Mouse (Mus musculus) kidney, embryonic 16.5 days (tissue): ENCODE measurements at regions not wholly inside any gene's neighbourhood (a gene's known extent, or its start where the extent isn't known, plus 50 kb on each side); places are given as distances from the start of the nearest gene placed in this dataset.
A peak's percentile ranks its signal among the peaks of the same experiment; 100 is the strongest.

Experiments
- ATAC-seq: fragments of 200-750 bp; cut with Nextera tagmentation; 2 replicates; pipeline ENCODE4 v1.8.0; 2017; ENCODE audit warnings: moderate TSS enrichment; ENCODE audit not compliant: low FRiP score, low TSS enrichment
- H3K27ac ChIP-seq: fragments of 300-500 bp; sonication (generic); 2 replicates; pipeline ENCODE4 v1.5.1; 2014; ENCODE audit warnings: low read length
- H3K27me3 ChIP-seq: fragments of 300-500 bp; sonication (generic); 2 replicates; pipeline ENCODE4 v1.6.1; 2014; ENCODE audit warnings: low read length, control low read depth, mixed read lengths; ENCODE audit not compliant: insufficient read depth
- H3K36me3 ChIP-seq: fragments of 300-500 bp; sonication (generic); 2 replicates; pipeline ENCODE4 v1.6.1; 2014; ENCODE audit warnings: low read length, control low read depth, mixed read lengths; ENCODE audit not compliant: insufficient read depth
- H3K4me1 ChIP-seq: fragments of 300-500 bp; sonication (generic); 2 replicates; pipeline ENCODE4 v1.6.1; 2014; ENCODE audit warnings: low read length, control low read depth, mixed read lengths; ENCODE audit not compliant: insufficient read depth
- H3K4me2 ChIP-seq: fragments of 300-500 bp; sonication (generic); replicated peaks from 2 replicates; pipeline ENCODE4 v1.6.1; 2014; ENCODE audit warnings: low read depth, low read length
- H3K4me3 ChIP-seq: fragments of 300-500 bp; sonication (generic); 2 replicates; pipeline ENCODE4 v1.5.1; 2014; ENCODE audit warnings: mild to moderate bottlenecking, low read length
- H3K9ac ChIP-seq: fragments of 300-500 bp; sonication (generic); replicated peaks from 2 replicates; pipeline ENCODE4 v1.6.1; 2014; ENCODE audit warnings: low read length
- H3K9me3 ChIP-seq: fragments of 300-500 bp; sonication (generic); 2 replicates; pipeline ENCODE4 v1.6.1; 2016; ENCODE audit warnings: low read length, control low read depth
- WGBS: fragments of 180-500 bp; shearing (Covaris S2); extraction: QIAGEN DNeasy Blood & Tissue Kit; methylation state at CpG from one replicate; pipeline ENCODE4 v1.1.7; 2014; 5-methylcytosine and 5-hydroxymethylcytosine counted together

- WGBS = 31% methylated on average over 7 of the region's 7 CpGs
- no peak for ATAC-seq
- H3K9me3 ChIP-seq = no peaks in the 10 kb centered on the region
- peaks cover 3% of the 10 kb centered on the region; the same call in 1 of the 2 replicates for H3K4me1 ChIP-seq
- H3K4me3 ChIP-seq = no peak overlapping the region
- no peaks in the 10 kb centered on the region for H3K36me3 ChIP-seq
- no peak overlapping the region for H3K27ac ChIP-seq
- no peak overlapping the region for H3K9ac ChIP-seq
- H3K4me2 ChIP-seq = no peak overlapping the region
- no peaks in the 10 kb centered on the region for H3K27me3 ChIP-seq
These were observed 460.3 kb upstream of the Cdh4 start for GRCm38 (mm10) chr2:178981736-178982502.

- no peak overlapping the region for H3K4me2 ChIP-seq
- ATAC-seq = no peak
- no peaks in the 10 kb centered on the region for H3K36me3 ChIP-seq
- H3K4me3 ChIP-seq = no peak overlapping the region
- WGBS = 94% methylated on average over 8 of the region's 8 CpGs
- H3K9me3 ChIP-seq = no peaks in the 10 kb centered on the region
- no peaks in the 10 kb centered on the region for H3K27me3 ChIP-seq
- H3K9ac ChIP-seq = no peak overlapping the region
- H3K4me1 ChIP-seq = peaks cover 3% of the 10 kb centered on the region; the same call in 1 of the 2 replicates
- H3K27ac ChIP-seq = no peak overlapping the region
These were observed 458.4 kb upstream of the Cdh4 start for GRCm38 (mm10) chr2:178983801-178984200.

DNA sequence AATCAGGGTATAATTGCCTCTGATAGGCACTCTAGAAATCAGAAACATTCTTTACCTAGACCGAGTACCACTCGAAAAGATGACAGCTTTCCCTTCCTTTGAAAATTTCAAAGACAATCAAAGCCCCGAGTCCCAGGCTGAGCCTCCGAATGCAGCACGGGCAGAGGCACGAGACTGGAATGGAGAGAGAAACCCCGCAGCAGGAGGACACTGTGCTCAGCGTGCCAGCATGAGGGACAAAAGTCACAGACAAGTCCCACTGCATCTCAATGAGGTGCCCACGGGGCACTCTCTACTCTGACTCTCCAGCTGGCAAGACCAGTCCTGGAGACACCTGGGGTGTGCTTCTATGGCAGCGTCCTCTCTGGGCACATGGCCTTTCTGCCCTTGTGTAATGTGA, 454.3 kb upstream of the Cdh4 start:
- H3K9me3 ChIP-seq = no peaks in the 10 kb centered on the region
- peaks cover 3% of the 10 kb centered on the region; the same call in 1 of the 2 replicates for H3K4me1 ChIP-seq
- no peaks in the 10 kb centered on the region for H3K27me3 ChIP-seq
- WGBS = 75% methylated on average over 10 of the region's 10 CpGs
- no peak overlapping the region for H3K27ac ChIP-seq
- ATAC-seq = no peak
- H3K9ac ChIP-seq = no peak overlapping the region
- no peak overlapping the region for H3K4me3 ChIP-seq
- H3K36me3 ChIP-seq = no peaks in the 10 kb centered on the region
- H3K4me2 ChIP-seq = no peak overlapping the region

DNA sequence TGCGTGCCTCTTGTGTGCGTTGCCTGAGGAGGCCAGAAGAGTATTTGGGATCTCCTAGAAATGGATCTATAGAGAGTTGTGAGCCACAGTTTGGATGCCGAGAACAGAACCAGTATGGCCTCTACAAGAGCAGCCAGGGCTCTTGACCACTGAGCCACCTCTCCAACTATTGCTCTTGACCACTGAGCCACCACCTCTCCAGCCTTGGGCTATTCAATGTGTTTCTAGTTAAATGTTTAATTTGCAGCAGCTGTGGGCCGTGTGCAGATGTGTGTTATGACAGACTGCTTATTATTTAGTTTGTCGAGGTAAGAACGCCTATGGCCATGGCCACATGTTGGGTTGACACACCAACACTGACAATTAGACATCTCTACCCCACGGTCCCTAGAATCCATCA, 452.9 kb upstream of the Cdh4 start:
- H3K4me1 ChIP-seq = peaks cover 3% of the 10 kb centered on the region; the same call in 1 of the 2 replicates
- WGBS = 92% methylated on average over 7 of the region's 7 CpGs

GRCm38 (mm10) chr2:178989784-178990183, 452.4 kb upstream of the Cdh4 start:
- H3K9ac ChIP-seq = no peak overlapping the region
- 79% methylated on average over 1 of the region's 1 CpGs for WGBS

More for the DNA sequence above, 452.9 kb upstream of the Cdh4 start:
- Histone ChIP-seq H3K9me3 (no peaks in the 10 kb centered on the region), H3K4me2 (no peak overlapping the region), H3K27me3 (no peaks in the 10 kb centered on the region), H3K9ac (no peak overlapping the region), H3K4me3 (no peak overlapping the region), H3K27ac (no peak overlapping the region), H3K36me3 (no peaks in the 10 kb centered on the region)
- ATAC-seq = no peak

GRCm38 (mm10) chr2:178990959-178991358, 451.3 kb upstream of the Cdh4 start:
- Histone ChIP-seq H3K9me3 (no peaks in the 10 kb centered on the region; the same call in 1 of the 2 replicates), H3K36me3 (no peaks in the 10 kb centered on the region), H3K27me3 (no peaks in the 10 kb centered on the region), H3K4me1 (no peaks in the 10 kb centered on the region), H3K9ac (no peak overlapping the region), H3K4me2 (no peak overlapping the region), H3K4me3 (no peak overlapping the region), H3K27ac (no peak overlapping the region)
- no peak for ATAC-seq
- 86% methylated on average over 4 of the region's 4 CpGs for WGBS

More at GRCm38 (mm10) chr2:178989784-178990183, 452.4 kb upstream of the Cdh4 start:
- Histone ChIP-seq H3K27me3 (no peaks in the 10 kb centered on the region), H3K36me3 (no peaks in the 10 kb centered on the region), H3K4me1 (peaks cover 3% of the 10 kb centered on the region; the same call in 1 of the 2 replicates), H3K9me3 (no peaks in the 10 kb centered on the region; the same call in 1 of the 2 replicates), H3K4me2 (no peak overlapping the region), H3K4me3 (no peak overlapping the region), H3K27ac (no peak overlapping the region)
- no peak for ATAC-seq

DNA sequence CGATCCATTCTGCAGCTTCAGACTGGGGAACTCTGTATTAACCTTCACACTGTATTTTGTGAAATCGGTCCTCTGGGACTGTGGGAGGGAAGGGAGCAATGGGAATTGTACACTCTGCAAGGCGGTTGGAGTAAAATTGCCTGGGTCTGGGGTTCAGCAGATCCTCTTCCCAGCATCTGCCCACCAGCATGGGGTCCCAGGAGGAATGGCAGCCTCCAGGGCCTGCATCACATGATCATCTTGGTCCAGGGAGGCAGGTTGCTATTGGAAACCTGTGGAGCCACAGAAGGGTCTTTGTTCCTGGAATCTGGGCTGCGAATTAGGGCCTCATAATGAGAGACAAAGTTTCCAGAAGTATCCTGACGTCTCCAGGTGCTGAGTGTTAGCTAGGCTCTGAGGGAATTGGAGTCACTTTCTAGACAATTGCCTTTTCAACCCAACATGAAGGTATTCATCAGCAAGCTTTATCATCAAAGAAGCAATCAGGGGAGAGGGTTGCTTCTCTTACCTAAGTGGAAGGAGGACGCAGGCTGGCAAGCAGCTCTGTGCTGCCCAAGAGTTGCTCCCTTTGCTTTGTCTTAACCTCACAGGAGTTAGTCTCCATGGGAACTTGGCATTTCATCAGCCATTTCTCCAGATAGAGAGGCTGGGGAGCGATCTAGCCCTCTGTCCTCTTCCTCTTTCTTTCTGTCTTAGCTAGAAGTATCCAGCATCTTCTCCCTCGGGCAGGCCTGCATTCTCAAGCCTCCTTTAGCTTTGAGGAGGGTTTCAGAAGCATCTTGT, 449.7 kb upstream of the Cdh4 start:
- no peak overlapping the region for H3K4me3 ChIP-seq
- H3K4me1 ChIP-seq = no peaks in the 10 kb centered on the region
- no peak overlapping the region for H3K4me2 ChIP-seq
- WGBS = 74% methylated on average over 8 of the region's 8 CpGs
- no peaks in the 10 kb centered on the region; the same call in 1 of the 2 replicates for H3K9me3 ChIP-seq
- H3K9ac ChIP-seq = no peak overlapping the region
- H3K36me3 ChIP-seq = no peaks in the 10 kb centered on the region
- H3K27me3 ChIP-seq = no peaks in the 10 kb centered on the region
- H3K27ac ChIP-seq = no peak overlapping the region
- ATAC-seq = no peak

- H3K9me3 ChIP-seq = no peaks in the 10 kb centered on the region; the same call in 1 of the 2 replicates
- H3K9ac ChIP-seq = no peak overlapping the region
- no peaks in the 10 kb centered on the region for H3K36me3 ChIP-seq
- no peak overlapping the region for H3K4me3 ChIP-seq
- no peaks in the 10 kb centered on the region for H3K4me1 ChIP-seq
- ATAC-seq = no peak
- WGBS = 38% methylated on average over 2 of the region's 2 CpGs
- H3K4me2 ChIP-seq = no peak overlapping the region
- no peak overlapping the region for H3K27ac ChIP-seq
- no peaks in the 10 kb centered on the region for H3K27me3 ChIP-seq
These were observed 444.3 kb upstream of the Cdh4 start for GRCm38 (mm10) chr2:178997921-178998320.

GRCm38 (mm10) chr2:179000448-179001081, 441.7 kb upstream of the Cdh4 start:
- H3K9ac ChIP-seq = no peak overlapping the region
- no peak overlapping the region for H3K4me3 ChIP-seq
- H3K4me1 ChIP-seq = no peaks in the 10 kb centered on the region
- H3K27me3 ChIP-seq = no peaks in the 10 kb centered on the region
- 35% methylated on average over 17 of the region's 17 CpGs for WGBS
- no peak overlapping the region for H3K4me2 ChIP-seq
- no peak overlapping the region for H3K27ac ChIP-seq
- ATAC-seq = peak; percentile 81; the same call in 1 of the 2 replicates
- H3K9me3 ChIP-seq = no peaks in the 10 kb centered on the region; the same call in 1 of the 2 replicates
- H3K36me3 ChIP-seq = no peaks in the 10 kb centered on the region
